Comparison of ENCODE assay signal across 17 mouse cellular contexts in the genomic region with DNA sequence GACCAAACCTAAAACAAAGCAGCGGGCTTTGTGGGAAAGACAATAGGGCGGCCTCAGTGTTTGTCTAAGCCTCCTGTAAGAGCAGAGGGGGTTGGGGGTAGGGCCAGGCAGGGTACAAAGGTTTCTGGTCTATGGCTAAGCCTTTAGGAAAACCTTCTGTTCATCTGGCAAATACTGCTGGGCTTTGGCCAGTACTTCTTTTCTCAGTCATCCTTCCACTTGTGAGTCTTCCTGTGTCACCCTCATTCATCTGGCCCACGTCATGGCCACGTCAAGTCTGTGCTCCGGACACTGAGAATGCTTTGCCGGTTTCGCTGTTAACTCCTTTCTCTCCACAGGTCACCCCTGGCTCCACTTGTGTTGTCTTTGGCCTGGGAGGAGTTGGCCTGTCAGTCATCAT. TPM values are rescaled to one million over a fixed set of nuclear protein-coding genes. Genes with fewer than 3 reads are reported as not detected.
DNase-seq lines count a peak whose midpoint lies in the region; ATAC-seq and TF ChIP-seq lines count a peak whose summit lies in the region.
"Had no signal": no experiment of that assay in that cellular context is flagged by ENCODE, and none has a peak within 500 bp of the region (broad histone marks: within the 10 kb centered on the region; RNA-seq: fewer than 3 reads in every experiment).

No protein-coding gene starts in this region.

- H3K36me3 ChIP-seq in midbrain, embryonic 10.5 days, result no peaks in the 10 kb centered on the region
- no peaks in the 10 kb centered on the region for H3K36me3 ChIP-seq in midbrain, embryonic 14.5 days (ENCODE audit: control insufficient read depth, insufficient read depth, low read length)
- no peaks in the 10 kb centered on the region for H3K36me3 ChIP-seq in stomach, postnatal 0 days (ENCODE audit: control insufficient read depth, insufficient read depth, low read length)
- H3K36me3 ChIP-seq: hindbrain, embryonic 15.5 days; limb, embryonic 12.5 days; neural tube, embryonic 12.5 days had no signal

- H3K27me3 ChIP-seq in midbrain, embryonic 10.5 days (ENCODE audit: low read depth, poor library complexity, severe bottlenecking), result no peaks in the 10 kb centered on the region
- H3K27me3 ChIP-seq in midbrain, embryonic 14.5 days (ENCODE audit: control insufficient read depth, insufficient read depth, low read length), result no peaks in the 10 kb centered on the region
- H3K27me3 ChIP-seq in stomach, postnatal 0 days (ENCODE audit: control insufficient read depth, insufficient read depth, low read length), result no peaks in the 10 kb centered on the region
- H3K27me3 ChIP-seq: hindbrain, embryonic 15.5 days; limb, embryonic 12.5 days; neural tube, embryonic 12.5 days had no signal

- H3K9me3 ChIP-seq in midbrain, embryonic 10.5 days (replicated peaks), result no peaks in the 10 kb centered on the region
- H3K9me3 ChIP-seq in midbrain, embryonic 14.5 days (ENCODE audit: control insufficient read depth, low read length), result no peaks in the 10 kb centered on the region
- no peaks in the 10 kb centered on the region for H3K9me3 ChIP-seq in stomach, postnatal 0 days (ENCODE audit: control insufficient read depth, low read length)
- H3K9me3 ChIP-seq: hindbrain, embryonic 15.5 days; limb, embryonic 12.5 days; megakaryocyte, embryonic 14.5 days; neural tube, embryonic 12.5 days had no signal

- WGBS in midbrain, embryonic 10.5 days, result 45% methylated on average over 7 of the region's 7 CpGs
- WGBS in midbrain, embryonic 14.5 days, result 32% methylated on average over 7 of the region's 7 CpGs
- 46% methylated on average over 7 of the region's 7 CpGs for WGBS in stomach, postnatal 0 days

- 0 out of 2 replicates have a peak overlapping the region, but pooled peaks have one; percentile 4 for H3K4me3 ChIP-seq in midbrain, embryonic 10.5 days
- H3K4me3 ChIP-seq in midbrain, embryonic 14.5 days (replicated peaks; ENCODE audit: low read depth, low read length), result no peak overlapping the region
- H3K4me3 ChIP-seq in stomach, postnatal 0 days (ENCODE audit: low read depth, low read length), result no peak overlapping the region
- H3K4me3 ChIP-seq: hindbrain, embryonic 15.5 days; limb, embryonic 12.5 days; megakaryocyte, embryonic 14.5 days; neural tube, embryonic 12.5 days had no signal

- peak overlapping the region; percentile 79 for H3K27ac ChIP-seq in midbrain, embryonic 10.5 days (replicated peaks)
- H3K27ac ChIP-seq in midbrain, embryonic 14.5 days (replicated peaks; ENCODE audit: low read depth, low read length), result no peak overlapping the region
- H3K27ac ChIP-seq in stomach, postnatal 0 days (replicated peaks), result no peak overlapping the region
- H3K27ac ChIP-seq: hindbrain, embryonic 15.5 days; limb, embryonic 12.5 days; neural tube, embryonic 12.5 days had no signal

- H3K4me1 ChIP-seq in midbrain, embryonic 10.5 days, result peaks cover 26% of the 10 kb centered on the region
- H3K4me1 ChIP-seq in midbrain, embryonic 14.5 days (ENCODE audit: control insufficient read depth, insufficient read depth, low read length), result no peaks in the 10 kb centered on the region
- no peaks in the 10 kb centered on the region for H3K4me1 ChIP-seq in stomach, postnatal 0 days (replicated peaks; ENCODE audit: control insufficient read depth, insufficient read depth)
- H3K4me1 ChIP-seq: hindbrain, embryonic 15.5 days; limb, embryonic 12.5 days; neural tube, embryonic 12.5 days had no signal

- no peak overlapping the region for H3K4me2 ChIP-seq in midbrain, embryonic 14.5 days (ENCODE audit: low read length)
- H3K4me2 ChIP-seq in stomach, postnatal 0 days (replicated peaks; ENCODE audit: low read depth), result no peak overlapping the region
- H3K4me2 ChIP-seq: hindbrain, embryonic 15.5 days; limb, embryonic 12.5 days; neural tube, embryonic 12.5 days had no signal

- peak; percentile 90 for DNase-seq in heart, adult 11 months
- DNase-seq in heart, postnatal 36 days, result no peak
- DNase-seq in midbrain, embryonic 10.5 days (ENCODE audit: low spot score), result peak; percentile 43
- no peak for DNase-seq in midbrain, embryonic 14.5 days
- peak; percentile 52 to 77 for DNase-seq in kidney, postnatal 25 days
- peak; percentile 58 for DNase-seq in stomach, postnatal 0 days (ENCODE audit: low spot score)
- no peak for DNase-seq in right cerebral cortex, postnatal 36 days (ENCODE audit: low spot score in 2 of 2)
- no peak for DNase-seq in layer of hippocampus, postnatal 36 days
- DNase-seq: B cell, adult 2 months had no signal

- TF ChIP-seq CTCF in stomach, postnatal 0 days (IDR thresholded peaks at IDR 0.05; ENCODE audit: low read depth), result no peak

- intact Hi-C loops in heart, postnatal 36 days (cut with DNase I), result no loop called here

- no peak overlapping the region for H3K9ac ChIP-seq in midbrain, embryonic 14.5 days (replicated peaks; ENCODE audit: low read length)
- no peak overlapping the region for H3K9ac ChIP-seq in stomach, postnatal 0 days (ENCODE audit: low read length)
- H3K9ac ChIP-seq: hindbrain, embryonic 15.5 days; limb, embryonic 12.5 days; neural tube, embryonic 12.5 days had no signal

- no peak for TF ChIP-seq EP300 in stomach, postnatal 0 days (optimal IDR thresholded peaks at IDR 0.05)

- ATAC-seq in midbrain, embryonic 14.5 days (ENCODE audit: low FRiP score, low TSS enrichment), result no peak
- peak; percentile 50; the same call in 1 of the 2 replicates for ATAC-seq in stomach, postnatal 0 days (ENCODE audit: low FRiP score, low TSS enrichment)
- ATAC-seq: forebrain, embryonic 16.5 days had no signal

RNA-seq across cellular contexts. Expression of gene Adh7, which starts 8.3 kb away (rescaled TPM):
- total RNA-seq in heart, postnatal 36 days (2021), result under 1 TPM; 0.11 to 0.17 TPM
- polyA plus RNA-seq in midbrain, embryonic 10.5 days (2016; fragmentation: Nextera tagmentation; extraction: Ambion mirVana), result 0.25 TPM in 1 of 2 replicates, not detected in the other
- 1.1 and 1.4 TPM in 2 replicates for polyA plus RNA-seq in midbrain, embryonic 14.5 days (2014; fragmentation: Nextera tagmentation; extraction: Ambion mirVana)
- 31.3 and 43.4 TPM in 2 replicates for polyA plus RNA-seq in stomach, postnatal 0 days (2015; fragmentation: Nextera tagmentation; extraction: Ambion mirVana)
- total RNA-seq in layer of hippocampus, postnatal 36 days (2021), result under 1 TPM in 1 of 2 experiments, not detected in 1; 0.10 TPM
- total RNA-seq: MEL had no signal
- polyA plus RNA-seq: neural tube, embryonic 12.5 days had no signal

RNA-seq across cellular contexts. Expression of gene 4930579F01Rik, which starts 32.2 kb away (rescaled TPM):
- total RNA-seq in heart, postnatal 36 days (2021), result not detected
- not detected in 2 replicates for polyA plus RNA-seq in midbrain, embryonic 10.5 days (2016; fragmentation: Nextera tagmentation; extraction: Ambion mirVana)
- polyA plus RNA-seq in midbrain, embryonic 14.5 days (2014; fragmentation: Nextera tagmentation; extraction: Ambion mirVana), result not detected in 2 replicates
- polyA plus RNA-seq in stomach, postnatal 0 days (2015; fragmentation: Nextera tagmentation; extraction: Ambion mirVana), result 0.11 and 0.22 TPM in 2 replicates
- not detected for total RNA-seq in layer of hippocampus, postnatal 36 days (2021)
- total RNA-seq: layer of hippocampus, postnatal 10 days; MEL had no signal
- polyA plus RNA-seq: embryonic facial prominence, embryonic 14.5 days; forebrain, embryonic 16.5 days; limb, embryonic 12.5 days; neural tube, embryonic 12.5 days had no signal

RNA-seq across cellular contexts. Expression of gene Adh1, which starts 34.9 kb away (rescaled TPM):
- 10 to 100 TPM; 36.9 to 67.4 TPM for total RNA-seq in heart, postnatal 36 days (2021)
- 0.14 TPM in 1 of 2 replicates, not detected in the other for polyA plus RNA-seq in midbrain, embryonic 10.5 days (2016; fragmentation: Nextera tagmentation; extraction: Ambion mirVana)
- polyA plus RNA-seq in midbrain, embryonic 14.5 days (2014; fragmentation: Nextera tagmentation; extraction: Ambion mirVana), result 0.32 and 0.51 TPM in 2 replicates
- 134 and 155 TPM in 2 replicates for polyA plus RNA-seq in stomach, postnatal 0 days (2015; fragmentation: Nextera tagmentation; extraction: Ambion mirVana)
- total RNA-seq in layer of hippocampus, postnatal 36 days (2021), result under 1 TPM; 0.45 to 0.68 TPM

Comparison
In these comparisons a context has a peak if more than half of its experiments do, and no peak if none do; other contexts are left out.
1. DNase-seq: peak in heart, adult 11 months (single experiment), midbrain, embryonic 10.5 days (single experiment), kidney, postnatal 25 days (2 of 2) and stomach, postnatal 0 days (single experiment); none in heart, postnatal 36 days (0 of 2), midbrain, embryonic 14.5 days (single experiment), right cerebral cortex, postnatal 36 days (0 of 2) and layer of hippocampus, postnatal 36 days (0 of 2).
2. RNA of gene Adh7, which starts 8.3 kb away (polyA plus RNA-seq): 31.3 to 43.4 TPM in stomach, postnatal 0 days; 1.1 to 1.4 TPM in midbrain, embryonic 14.5 days and 0.25 TPM in midbrain, embryonic 10.5 days; every median in the first group is over 10 times any median in the second.
3. RNA of gene Adh1, which starts 34.9 kb away (polyA plus RNA-seq): 134 to 155 TPM in stomach, postnatal 0 days; 0.32 to 0.51 TPM in midbrain, embryonic 14.5 days and 0.14 TPM in midbrain, embryonic 10.5 days; every median in the first group is over 10 times any median in the second.